Mouse (Mus musculus) telencephalon, adult 2 months (tissue): ENCODE results near the gene Gm21818.
"Not testable (repeated sequence)": the region's sequence is repeated elsewhere in the genome, so short reads cannot be mapped to it uniquely, and the experiment has no call there.

Experiments
- DNase-seq: peaks from one replicate; pipeline ENCODE4 v3.0.0-alpha.2; 2011; ENCODE audit warnings: low read depth, low spot score

Gene Gm21818

DNA sequence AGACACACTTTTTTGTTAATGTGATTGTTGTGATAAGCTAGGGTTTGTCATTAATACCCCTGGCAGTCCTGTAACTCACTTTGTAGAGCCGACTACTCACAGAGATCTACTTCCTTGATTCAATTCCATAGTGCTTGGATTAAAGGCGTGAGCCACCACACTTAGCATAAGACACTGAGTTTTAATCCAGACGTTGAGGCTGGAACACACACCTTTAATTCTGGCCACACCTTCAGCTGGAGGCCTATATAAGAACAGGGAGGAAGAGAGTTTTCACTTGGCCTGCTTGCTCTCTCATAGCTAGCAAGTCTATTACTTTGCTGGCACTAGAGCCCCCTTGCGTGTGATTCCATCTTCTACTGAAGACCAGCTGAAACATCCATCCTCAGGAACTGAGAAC lies at the start of gene Gm21818:
Gene Gm21818 (plus strand): TSS at position 301 of the 400 bp plus-strand sequence.
- not testable (repeated sequence) for DNase-seq

- DNase-seq: not testable (repeated sequence)
Measured at GRCm38 (mm10) chr13:120139946-120140345, 32.3 kb upstream of the Gm21818 start, which contains the start of gene Gm20767. Gm20767 (plus strand) TSS chr13:120140246.

GRCm38 (mm10) chr13:120142348-120142747 lies 29.9 kb upstream of the Gm21818 start:
- not testable (repeated sequence) for DNase-seq

GRCm38 (mm10) chr13:120149660-120150407 lies 22.4 kb upstream of the Gm21818 start:
- not testable (repeated sequence) for DNase-seq

GRCm38 (mm10) chr13:120150589-120150988 lies 21.6 kb upstream of the Gm21818 start:
- DNase-seq: not testable (repeated sequence)

DNA sequence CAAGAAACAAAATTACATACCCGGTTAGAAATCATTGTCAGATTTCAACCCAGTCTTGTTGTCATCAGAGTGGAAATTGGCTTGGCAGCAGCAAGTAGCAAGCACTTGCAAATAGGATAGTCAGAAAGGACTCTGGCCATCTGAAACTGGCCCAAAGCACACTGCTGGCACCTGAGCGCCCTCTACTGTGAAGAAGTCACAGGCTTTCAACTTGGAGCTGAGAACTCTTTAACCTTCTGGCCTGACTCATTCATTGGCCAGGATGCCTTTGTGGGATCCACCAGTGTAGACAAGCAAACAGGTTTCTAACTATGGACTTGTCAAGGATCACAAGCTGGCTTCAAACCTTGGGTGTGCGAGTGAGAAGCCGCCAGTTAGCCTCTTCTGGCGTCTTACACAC lies 3.9 kb upstream of the Gm21818 start:
- DNase-seq: not testable (repeated sequence)

DNA sequence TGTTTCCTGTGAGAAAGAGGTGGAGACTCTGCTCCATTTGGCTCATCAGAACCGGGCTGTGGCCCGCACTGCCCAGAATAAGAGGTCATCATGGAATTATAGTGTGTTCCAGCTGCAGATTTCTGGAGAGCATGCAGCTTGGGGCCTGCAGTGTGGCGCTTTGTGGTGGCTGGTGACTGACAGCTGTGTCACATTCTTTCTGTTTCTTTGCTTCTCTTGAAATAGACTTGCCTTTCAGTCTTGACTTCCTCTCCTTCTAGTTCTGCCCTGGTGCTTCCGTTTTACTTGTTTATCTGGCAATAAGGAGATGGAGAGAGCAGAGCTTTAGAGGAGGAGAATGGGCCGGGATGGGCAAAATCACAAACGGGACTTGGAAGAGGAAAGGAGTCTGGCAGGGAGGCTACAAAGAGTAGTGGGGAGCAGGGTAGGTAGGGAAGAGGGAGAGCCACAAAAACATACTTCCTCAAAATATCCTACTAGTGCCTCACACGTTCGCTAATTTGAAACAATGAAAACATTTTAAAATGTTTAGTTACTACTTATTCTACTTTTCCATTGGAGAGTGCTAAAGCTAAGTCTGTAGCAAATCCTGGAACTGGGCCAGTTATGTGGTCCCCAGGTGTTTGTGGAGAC lies 24.1 kb downstream of the Gm21818 start:
- not testable (repeated sequence) for DNase-seq

- DNase-seq: not testable (repeated sequence)
Measured at GRCm38 (mm10) chr13:120215847-120216246, 43.6 kb downstream of the Gm21818 start, which contains the start of gene Gm21762. Gm21762 (minus strand) TSS chr13:120215947.

DNA sequence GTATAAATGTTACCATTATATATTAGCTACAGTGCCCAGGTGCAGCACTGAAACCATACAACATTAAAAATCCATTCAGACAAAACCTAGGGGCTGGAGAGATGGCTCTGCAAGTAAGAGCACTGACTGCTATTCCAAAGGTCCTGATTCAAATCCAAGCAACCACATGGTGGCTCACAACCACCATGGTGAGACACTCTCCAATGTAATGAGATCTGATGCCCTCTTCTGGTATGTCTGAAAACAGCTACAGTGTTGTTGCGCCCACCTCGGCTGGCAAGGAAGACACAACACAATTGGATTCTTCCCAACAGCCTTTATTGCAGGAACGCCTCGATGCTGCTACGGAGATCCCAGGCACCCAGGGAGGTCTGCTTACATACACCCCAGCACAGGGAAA lies 48.7 kb downstream of the Gm21818 start:
- not testable (repeated sequence) for DNase-seq

- not testable (repeated sequence) for DNase-seq
Measured at GRCm38 (mm10) chr13:120223012-120223659, 50.9 kb downstream of the Gm21818 start.
